Mouse (Mus musculus) hindbrain, embryonic 10.5 days (tissue): ENCODE results near the gene Aqp2. TPM values are rescaled to one million over a fixed set of nuclear protein-coding genes. Genes with fewer than 3 reads are reported as not detected.
A peak's percentile ranks its signal among the peaks of the same experiment; 100 is the strongest.

Experiments used
- DNase-seq: peaks from one replicate; pipeline ENCODE4 v3.0.0-alpha.2; 2017; ENCODE audit warnings: low spot score
- H3K27ac ChIP-seq: fragments of 300-500 bp; sonication (generic); 2 replicates; pipeline ENCODE4 v1.5.1; 2016; ENCODE audit warnings: mild to moderate bottlenecking, moderate library complexity
- H3K27me3 ChIP-seq: fragments of 300-500 bp; sonication (generic); 2 replicates; pipeline ENCODE4 v1.6.1; 2016; ENCODE audit warnings: mild to moderate bottlenecking; ENCODE audit not compliant: poor library complexity, insufficient read depth, severe bottlenecking
- H3K36me3 ChIP-seq: fragments of 300-500 bp; sonication (generic); 2 replicates; pipeline ENCODE4 v1.6.1; 2016; ENCODE audit warnings: mild to moderate bottlenecking, moderate library complexity
- H3K4me1 ChIP-seq: fragments of 300-500 bp; sonication (generic); replicated peaks from 2 replicates; pipeline ENCODE4 v1.6.1; 2016; ENCODE audit warnings: mild to moderate bottlenecking
- H3K4me3 ChIP-seq: fragments of 300-500 bp; sonication (generic); 2 replicates; pipeline ENCODE4 v1.5.1; 2016; ENCODE audit warnings: mild to moderate bottlenecking, moderate library complexity
- H3K9me3 ChIP-seq: fragments of 300-500 bp; sonication (generic); 2 replicates; pipeline ENCODE4 v1.6.1; 2016; ENCODE audit warnings: mild to moderate bottlenecking, moderate library complexity
- WGBS: fragments of 180-500 bp; shearing (Covaris S2); methylation state at CpG from one replicate; pipeline ENCODE4 v1.1.7; 2016; 5-methylcytosine and 5-hydroxymethylcytosine counted together
- polyA plus RNA-seq: library from polyadenylated mRNA; unstranded; fragments of >200 nt; fragmentation: Nextera tagmentation; extraction: Ambion mirVana; gene quantifications from 2 replicates; pipeline ENCODE4 v1.2.1, GENCODE M21; 2016

Aqp2 gene
- polyA plus RNA-seq, 1 experiment from 2014 or later: not detected

GRCm38 (mm10) chr15:99594951-99595350 is 16.1 kb downstream of the Aqp2 start:
- Histone ChIP-seq H3K27ac (no peak overlapping the region), H3K27me3 (peaks cover 88% of the 10 kb centered on the region), H3K4me1 (peaks cover 49% of the 10 kb centered on the region), H3K36me3 (no peaks in the 10 kb centered on the region), H3K4me3 (no peak overlapping the region), H3K9me3 (no peaks in the 10 kb centered on the region)
- WGBS: 86% methylated on average over 10 of the region's 10 CpGs
- DNase-seq: no peak

- H3K36me3 ChIP-seq: no peaks in the 10 kb centered on the region
- peaks cover 51% of the 10 kb centered on the region for H3K4me1 ChIP-seq
- WGBS: 2% methylated on average over 7 of the region's 7 CpGs
- H3K27ac ChIP-seq: peak overlapping the region; percentile 72
- H3K9me3 ChIP-seq: no peaks in the 10 kb centered on the region
- H3K27me3 ChIP-seq: peaks cover 88% of the 10 kb centered on the region
- H3K4me3 ChIP-seq: 0 out of 2 replicates have a peak overlapping the region, but pooled peaks have one; percentile 3
- peak; percentile 89 for DNase-seq
Observed at GRCm38 (mm10) chr15:99596056-99596687, 17.3 kb downstream of the Aqp2 start.

DNA sequence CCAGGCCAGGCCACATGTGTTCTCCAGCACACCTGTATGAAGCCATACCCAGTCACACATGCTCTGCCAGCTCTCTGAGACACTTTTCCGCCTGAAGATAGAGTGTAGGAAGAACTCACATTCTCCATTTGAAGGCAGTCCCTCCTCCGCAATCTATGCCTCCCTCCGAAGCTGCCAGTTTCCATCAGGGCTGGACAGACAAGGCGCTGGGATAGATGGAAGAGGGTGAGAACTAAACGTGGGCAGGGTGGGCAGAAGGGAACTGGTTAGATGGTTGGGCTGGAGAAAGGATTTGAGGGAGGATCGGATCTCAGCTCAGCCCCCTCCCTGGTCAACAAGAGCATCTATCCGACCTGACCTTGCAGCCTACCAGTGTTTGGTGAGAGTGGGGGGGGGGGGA is 18.0 kb downstream of the Aqp2 start:
- DNase-seq: no peak
- H3K27me3 ChIP-seq: peaks cover 88% of the 10 kb centered on the region
- no peaks in the 10 kb centered on the region for H3K36me3 ChIP-seq
- H3K4me1 ChIP-seq: peaks cover 54% of the 10 kb centered on the region
- 56% methylated on average over 7 of the region's 7 CpGs for WGBS
- 0 out of 2 replicates have a peak overlapping the region, but pooled peaks have one; percentile 3 for H3K4me3 ChIP-seq
- peak overlapping the region; percentile 72 for H3K27ac ChIP-seq
- H3K9me3 ChIP-seq: no peaks in the 10 kb centered on the region

GRCm38 (mm10) chr15:99597596-99597995 is 18.7 kb downstream of the Aqp2 start:
- Histone ChIP-seq H3K9me3 (no peaks in the 10 kb centered on the region), H3K27me3 (peaks cover 86% of the 10 kb centered on the region), H3K4me1 (peaks cover 61% of the 10 kb centered on the region), H3K27ac (peak overlapping the region; percentile 72), H3K36me3 (no peaks in the 10 kb centered on the region), H3K4me3 (no peak overlapping the region)
- 59% methylated on average over 8 of the region's 8 CpGs for WGBS
- no peak for DNase-seq

DNA sequence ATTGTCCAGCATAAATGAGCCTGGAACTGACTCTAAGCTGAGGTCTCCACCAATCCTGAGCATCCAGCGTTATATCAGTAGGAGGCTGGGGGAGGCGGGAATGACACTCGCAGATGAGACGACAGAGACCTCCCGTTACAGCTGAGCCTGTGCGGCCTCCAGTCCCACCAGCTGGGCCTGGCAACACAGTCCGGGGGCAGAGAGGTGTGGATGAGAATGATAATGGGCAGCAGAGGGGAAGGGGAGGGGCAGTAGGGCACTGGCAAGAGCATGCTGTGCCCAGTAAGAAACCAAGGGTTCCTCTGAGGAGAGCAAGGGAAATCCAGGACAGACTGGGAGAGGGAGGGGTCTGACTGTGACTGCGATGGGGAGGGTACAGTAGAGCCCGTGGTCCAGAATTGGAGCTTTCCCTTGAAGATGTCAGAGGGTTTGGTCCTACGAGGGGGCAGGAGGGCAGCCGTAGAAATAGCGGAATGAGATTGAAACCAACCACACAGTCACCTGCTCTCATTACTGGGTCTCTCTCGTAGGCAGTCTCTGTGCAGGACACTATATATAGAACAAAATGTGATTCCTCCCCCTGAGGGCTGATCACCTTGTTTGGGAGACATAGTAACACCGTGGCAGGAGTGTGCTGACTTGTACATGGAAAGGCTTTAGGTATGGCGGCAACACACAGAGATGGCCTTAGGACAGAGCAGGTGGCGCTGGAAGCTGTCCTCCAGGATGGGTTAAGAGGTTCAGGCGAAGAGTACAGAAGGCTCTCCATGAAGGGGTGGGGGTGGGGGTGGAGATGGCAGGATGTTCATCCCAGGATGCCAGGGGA is 20.6 kb downstream of the Aqp2 start:
- no peak for DNase-seq
- Histone ChIP-seq H3K4me1 (peaks cover 79% of the 10 kb centered on the region), H3K4me3 (peak overlapping the region; percentile 4; the same call in 1 of the 2 replicates), H3K27me3 (peaks cover 86% of the 10 kb centered on the region), H3K27ac (peak overlapping the region; percentile 78), H3K36me3 (no peaks in the 10 kb centered on the region), H3K9me3 (no peaks in the 10 kb centered on the region)
- WGBS: 54% methylated on average over 17 of the region's 17 CpGs

DNA sequence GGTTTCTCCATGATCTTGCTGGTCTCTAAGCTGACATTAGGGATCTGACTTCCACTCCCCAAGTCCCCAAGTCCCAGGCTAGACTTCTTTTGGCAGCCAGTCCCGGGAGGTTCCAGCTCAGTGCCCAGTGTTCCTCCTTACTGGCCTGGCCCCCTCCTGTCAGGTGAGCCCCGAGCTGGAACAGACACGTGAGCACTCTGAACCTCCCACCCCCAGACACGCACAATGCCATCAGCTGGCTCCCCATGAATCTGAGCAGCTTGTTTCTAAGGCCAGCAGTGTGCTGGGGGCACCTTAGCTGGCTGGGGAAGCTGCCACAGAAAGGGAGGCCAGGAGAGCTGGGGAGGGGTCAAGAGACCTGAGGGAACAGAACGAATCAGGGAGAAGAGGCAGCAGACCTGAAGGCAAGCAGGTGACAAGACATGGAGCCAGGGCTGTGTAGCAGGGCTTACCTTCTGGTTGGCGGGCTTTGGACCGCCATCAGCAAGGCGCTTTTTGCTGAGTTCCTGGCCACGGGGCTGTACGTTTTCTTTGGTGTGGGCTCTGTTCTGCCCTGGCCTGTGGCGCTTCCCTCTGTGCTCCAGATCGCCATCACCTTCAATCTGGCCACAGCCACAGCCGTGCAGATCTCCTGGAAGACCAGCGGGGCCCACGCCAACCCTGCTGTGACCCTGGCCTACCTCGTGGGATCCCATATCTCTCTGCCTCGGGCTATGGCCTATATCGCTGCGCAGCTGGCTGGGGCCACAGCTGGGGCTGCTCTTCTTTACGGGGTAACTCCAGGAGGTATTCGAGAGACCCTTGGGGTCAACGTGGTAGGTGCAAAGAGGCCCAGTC is 22.3 kb downstream of the Aqp2 start, which contains the start of gene Aqp6:
Aqp6 (plus strand) TSS at position 415 of the 837 bp plus-strand sequence.
- Histone ChIP-seq H3K36me3 (no peaks in the 10 kb centered on the region), H3K4me1 (peaks cover 91% of the 10 kb centered on the region), H3K27ac (peak within 1 kb of the TSS; percentile 80), H3K4me3 (peak within 1 kb of the TSS; percentile 18; the same call in 1 of the 2 replicates), H3K27me3 (peaks cover 87% of the 10 kb centered on the region), H3K9me3 (no peaks in the 10 kb centered on the region)
- DNase-seq: no peak
- 47% methylated on average over 22 of the region's 22 CpGs for whole genome bisulfite sequencing

GRCm38 (mm10) chr15:99601823-99602120 is 22.9 kb downstream of the Aqp2 start:
- DNase-seq: no peak
- H3K27ac ChIP-seq: peak overlapping the region; percentile 78
- H3K9me3 ChIP-seq: no peaks in the 10 kb centered on the region
- peaks cover 92% of the 10 kb centered on the region for H3K4me1 ChIP-seq
- H3K36me3 ChIP-seq: no peaks in the 10 kb centered on the region
- H3K4me3 ChIP-seq: no peak overlapping the region
- 22% methylated on average over 5 of the region's 5 CpGs for WGBS
- H3K27me3 ChIP-seq: peaks cover 89% of the 10 kb centered on the region

GRCm38 (mm10) chr15:99602206-99602820 is 23.5 kb downstream of the Aqp2 start:
- WGBS: 71% methylated on average over 17 of the region's 17 CpGs
- DNase-seq: no peak
- no peaks in the 10 kb centered on the region for H3K36me3 ChIP-seq
- peaks cover 86% of the 10 kb centered on the region for H3K27me3 ChIP-seq
- H3K9me3 ChIP-seq: no peaks in the 10 kb centered on the region
- no peak overlapping the region for H3K4me3 ChIP-seq
- peaks cover 92% of the 10 kb centered on the region for H3K4me1 ChIP-seq
- H3K27ac ChIP-seq: peak overlapping the region; percentile 80

DNA sequence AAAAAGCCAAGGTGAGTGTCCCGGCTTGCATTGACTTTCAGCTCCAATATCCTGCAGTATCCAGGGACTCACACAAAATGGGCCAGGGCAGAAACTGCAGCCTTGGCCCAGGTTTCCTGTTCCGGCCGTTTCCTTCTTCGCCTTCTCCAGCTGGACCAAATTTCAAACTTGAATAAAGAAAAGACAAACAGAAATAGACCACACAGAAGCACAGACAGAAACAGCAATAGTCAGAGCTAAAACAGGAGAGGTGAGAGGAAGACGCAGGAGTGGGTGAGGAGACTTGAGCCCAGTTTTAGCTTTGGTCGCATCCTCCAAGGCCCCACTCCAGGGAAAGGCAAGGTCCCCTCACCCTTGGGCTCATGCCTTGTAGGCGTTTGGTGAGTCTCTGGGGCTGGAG is 24.4 kb downstream of the Aqp2 start:
- H3K4me3 ChIP-seq: no peak overlapping the region; the same call in 1 of the 2 replicates
- DNase-seq: no peak
- H3K36me3 ChIP-seq: no peaks in the 10 kb centered on the region
- no peaks in the 10 kb centered on the region for H3K9me3 ChIP-seq
- peak overlapping the region; percentile 80 for H3K27ac ChIP-seq
- WGBS: 85% methylated on average over 7 of the region's 7 CpGs
- peaks cover 77% of the 10 kb centered on the region for H3K27me3 ChIP-seq
- peaks cover 92% of the 10 kb centered on the region for H3K4me1 ChIP-seq

GRCm38 (mm10) chr15:99605595-99605994 is 26.7 kb downstream of the Aqp2 start:
- Histone ChIP-seq H3K4me3 (no peak overlapping the region), H3K9me3 (no peaks in the 10 kb centered on the region), H3K27ac (no peak overlapping the region), H3K4me1 (peaks cover 87% of the 10 kb centered on the region), H3K36me3 (no peaks in the 10 kb centered on the region), H3K27me3 (peaks cover 70% of the 10 kb centered on the region)
- DNase-seq: no peak
- 78% methylated on average over 3 of the region's 3 CpGs for WGBS

GRCm38 (mm10) chr15:99606515-99606914 is 27.7 kb downstream of the Aqp2 start:
- Histone ChIP-seq H3K27me3 (peaks cover 61% of the 10 kb centered on the region), H3K27ac (peak overlapping the region; percentile 79), H3K4me1 (peaks cover 85% of the 10 kb centered on the region), H3K4me3 (no peak overlapping the region), H3K9me3 (no peaks in the 10 kb centered on the region), H3K36me3 (no peaks in the 10 kb centered on the region)
- WGBS: 39% methylated on average over 5 of the region's 5 CpGs
- no peak for DNase-seq

DNA sequence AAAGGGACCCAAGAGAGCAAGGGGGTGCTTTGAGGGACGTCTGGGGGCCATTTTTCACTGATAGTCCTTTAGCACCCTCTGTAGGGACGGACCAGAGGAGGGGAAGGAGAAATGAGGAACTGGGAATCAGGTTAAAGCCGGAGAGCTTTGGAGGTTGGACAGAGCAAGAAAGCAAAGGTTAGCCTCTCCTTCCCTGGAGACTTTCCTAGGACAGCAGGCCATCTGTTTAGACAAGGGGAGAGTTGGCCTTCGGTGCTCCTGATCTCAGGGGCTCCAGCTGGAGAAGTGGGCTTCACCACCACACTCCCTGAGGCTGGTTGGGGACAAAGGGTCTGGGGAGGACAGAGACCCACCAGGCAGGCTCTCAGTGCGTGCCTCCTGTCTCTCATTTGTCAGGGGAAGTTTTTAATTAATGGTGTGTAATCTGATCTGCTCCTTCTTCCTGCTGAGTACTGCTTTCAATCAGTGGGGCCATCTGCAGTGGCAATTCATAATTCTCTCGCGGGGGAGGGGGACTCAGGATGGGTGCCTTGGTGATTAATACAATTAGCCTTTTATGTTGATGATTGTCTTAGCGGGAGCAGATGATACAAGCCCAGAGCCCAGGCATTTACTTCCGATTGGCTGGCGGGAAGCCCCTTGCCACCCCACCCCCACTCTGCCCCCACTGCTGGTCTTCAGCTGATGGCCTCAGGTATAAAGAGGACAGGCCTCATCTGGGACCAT is 28.7 kb downstream of the Aqp2 start:
- peaks cover 80% of the 10 kb centered on the region for H3K4me1 ChIP-seq
- no peaks in the 10 kb centered on the region for H3K9me3 ChIP-seq
- peak; percentile 53 for DNase-seq
- 20% methylated on average over 10 of the region's 10 CpGs for WGBS
- H3K4me3 ChIP-seq: no peak overlapping the region
- H3K27me3 ChIP-seq: peaks cover 56% of the 10 kb centered on the region
- no peaks in the 10 kb centered on the region for H3K36me3 ChIP-seq
- H3K27ac ChIP-seq: peak overlapping the region; percentile 79
